Mouse (Mus musculus) heart, embryonic 11.5 days (tissue): ENCODE results near the gene Aspg. TPM values are rescaled to one million over a fixed set of nuclear protein-coding genes. Genes with fewer than 3 reads are reported as not detected.
A peak's percentile ranks its signal among the peaks of the same experiment; 100 is the strongest.

Source experiments
- ATAC-seq: fragments of 200-750 bp; cut with Nextera tagmentation; replicated peaks from 2 replicates; pipeline ENCODE4 v1.8.0; 2017; ENCODE audit warnings: moderate library complexity; ENCODE audit not compliant: insufficient number of reproducible peaks, low FRiP score, low TSS enrichment
- H3K27ac ChIP-seq: fragments of 300-500 bp; sonication (generic); 2 replicates; pipeline ENCODE4 v1.5.1; 2014; ENCODE audit warnings: mild to moderate bottlenecking, low read depth, low read length
- H3K27me3 ChIP-seq: fragments of 300-500 bp; sonication (generic); 2 replicates; pipeline ENCODE4 v1.6.1; 2014; ENCODE audit warnings: mild to moderate bottlenecking, low read length, mixed read lengths; ENCODE audit not compliant: control insufficient read depth, insufficient read depth
- H3K36me3 ChIP-seq: fragments of 300-500 bp; sonication (generic); 2 replicates; pipeline ENCODE4 v1.6.1; 2014; ENCODE audit warnings: mild to moderate bottlenecking, low read length, moderate library complexity, mixed read lengths; ENCODE audit not compliant: control insufficient read depth, insufficient read depth
- H3K4me1 ChIP-seq: fragments of 300-500 bp; sonication (generic); 2 replicates; pipeline ENCODE4 v1.6.1; 2014; ENCODE audit warnings: low read length; ENCODE audit not compliant: control insufficient read depth, insufficient read depth
- H3K4me2 ChIP-seq: fragments of 300-500 bp; sonication (generic); 2 replicates; pipeline ENCODE4 v1.6.1; 2014; ENCODE audit warnings: mild to moderate bottlenecking, moderate library complexity
- H3K4me3 ChIP-seq: fragments of 300-500 bp; sonication (generic); 2 replicates; pipeline ENCODE4 v1.5.1; 2014; ENCODE audit warnings: low read depth, low read length
- H3K9ac ChIP-seq: fragments of 300-500 bp; sonication (generic); 2 replicates; pipeline ENCODE4 v1.6.1; 2014; ENCODE audit warnings: mild to moderate bottlenecking, low read depth, low read length, moderate library complexity
- H3K9me3 ChIP-seq: fragments of 300-500 bp; sonication (generic); replicated peaks from 2 replicates; pipeline ENCODE4 v1.6.1; 2016; ENCODE audit warnings: low read length; ENCODE audit not compliant: control insufficient read depth
- WGBS: fragments of 180-500 bp; shearing (Covaris S2); extraction: QIAGEN DNeasy Blood & Tissue Kit; methylation state at CpG from one replicate; pipeline ENCODE4 v1.1.7; 2014; ENCODE audit not compliant: insufficient replicate concordance; 5-methylcytosine and 5-hydroxymethylcytosine counted together
- polyA plus RNA-seq: library from polyadenylated mRNA; unstranded; fragments of >200 nt; fragmentation: Nextera tagmentation; extraction: Ambion mirVana; gene quantifications from 2 replicates; pipeline ENCODE4 v1.2.1, GENCODE M21; 2014

Aspg gene
- polyA plus RNA-seq, 1 experiment from 2014 or later = 1.4 TPM

DNA sequence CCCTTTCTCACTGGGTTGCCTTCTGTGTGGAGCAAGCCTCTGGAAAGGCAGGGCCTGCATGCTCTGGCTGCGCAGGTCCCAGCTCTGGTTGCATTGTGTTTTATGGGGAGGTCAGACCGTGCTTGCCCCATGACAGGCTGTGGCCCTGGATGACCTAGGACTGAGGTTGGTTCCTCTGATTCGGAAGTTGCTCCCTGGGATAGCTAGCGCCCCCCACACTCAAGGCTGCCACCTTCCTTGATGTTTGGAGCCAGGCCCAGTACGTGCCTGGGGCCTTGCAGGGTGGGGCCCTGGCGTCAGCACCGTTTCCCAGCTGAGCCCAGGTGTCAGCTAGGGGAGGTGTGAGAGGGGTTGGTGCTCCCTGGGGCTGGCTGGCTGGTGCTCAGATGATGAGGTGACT is 43.5 kb downstream of the Aspg start:
- Histone ChIP-seq H3K27me3 (peaks cover 14% of the 10 kb centered on the region), H3K27ac (no peak overlapping the region), H3K4me3 (no peak overlapping the region), H3K4me1 (peaks cover 37% of the 10 kb centered on the region), H3K9me3 (no peaks in the 10 kb centered on the region), H3K9ac (no peak overlapping the region), H3K36me3 (no peaks in the 10 kb centered on the region), H3K4me2 (no peak overlapping the region)
- ATAC-seq = no peak
- 51% methylated on average over 7 of the region's 7 CpGs for WGBS

DNA sequence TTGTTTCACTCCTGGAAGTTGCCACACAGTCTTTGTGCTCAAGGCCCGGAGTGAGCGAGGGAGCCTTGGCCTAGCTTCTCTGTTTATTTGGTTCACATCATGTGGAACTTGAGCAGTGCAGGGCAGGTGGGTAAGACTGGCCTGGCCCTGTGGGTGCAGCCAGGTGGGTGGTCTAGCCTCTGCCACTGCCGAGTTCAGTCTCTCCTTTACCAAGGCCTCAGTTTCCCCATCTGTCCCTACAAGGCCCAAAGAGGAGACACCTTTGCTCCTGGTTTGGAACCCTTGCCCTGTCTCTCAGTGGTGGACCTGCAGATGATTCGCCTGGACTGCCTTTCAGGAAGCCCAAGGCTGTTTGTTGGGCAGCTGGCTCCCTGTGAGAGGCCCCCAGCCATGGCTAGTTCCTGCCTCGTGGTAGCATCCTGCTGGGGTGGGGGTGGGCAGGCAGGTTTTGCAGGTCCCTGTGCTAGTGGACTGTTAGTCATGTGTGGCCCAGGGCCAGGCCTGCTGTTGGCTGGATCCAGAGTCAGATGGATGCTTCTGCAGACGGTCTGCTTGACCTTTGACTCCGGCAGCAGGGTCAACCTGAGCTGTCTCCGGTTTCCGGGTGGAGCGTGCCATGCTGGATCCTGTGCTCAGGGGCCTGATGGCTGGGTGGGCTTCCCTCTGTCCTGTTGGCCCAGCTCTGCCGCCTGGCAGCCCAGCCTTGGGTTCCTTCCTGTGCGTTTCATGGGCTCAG is 44.9 kb downstream of the Aspg start:
- ATAC-seq = no peak
- Histone ChIP-seq H3K4me2 (no peak overlapping the region), H3K27me3 (peaks cover 12% of the 10 kb centered on the region), H3K27ac (0 out of 2 replicates have a peak overlapping the region, but pooled peaks have one; percentile 15), H3K9ac (no peak overlapping the region), H3K36me3 (no peaks in the 10 kb centered on the region), H3K4me1 (peaks cover 40% of the 10 kb centered on the region), H3K4me3 (no peak overlapping the region), H3K9me3 (no peaks in the 10 kb centered on the region)
- WGBS = 49% methylated on average over 12 of the region's 12 CpGs

DNA sequence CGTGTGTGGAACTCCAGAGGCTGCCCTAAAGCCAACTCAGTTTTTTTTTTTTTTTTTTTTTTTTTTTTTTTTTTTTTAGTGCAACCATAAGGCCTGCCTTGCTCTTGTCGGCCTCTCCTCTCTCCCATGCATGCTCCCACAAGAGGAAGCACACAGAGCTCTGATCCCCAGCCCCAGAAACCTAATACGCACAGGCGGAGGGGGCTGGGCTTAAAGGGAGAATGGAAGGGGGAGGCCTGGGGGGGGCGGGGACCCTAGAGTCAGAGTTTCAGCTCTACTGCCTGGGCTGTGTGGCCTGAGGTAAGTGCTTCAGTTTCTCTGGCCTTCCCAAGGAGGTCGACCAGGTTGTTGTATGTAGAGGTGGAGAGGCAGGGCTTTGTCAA is 45.5 kb downstream of the Aspg start:
- Histone ChIP-seq H3K4me3 (no peak overlapping the region), H3K4me1 (peaks cover 39% of the 10 kb centered on the region), H3K9ac (no peak overlapping the region), H3K9me3 (no peaks in the 10 kb centered on the region), H3K27me3 (peaks cover 11% of the 10 kb centered on the region), H3K36me3 (no peaks in the 10 kb centered on the region), H3K27ac (no peak overlapping the region), H3K4me2 (no peak overlapping the region)
- WGBS = 56% methylated on average over 6 of the region's 6 CpGs
- ATAC-seq = no peak

DNA sequence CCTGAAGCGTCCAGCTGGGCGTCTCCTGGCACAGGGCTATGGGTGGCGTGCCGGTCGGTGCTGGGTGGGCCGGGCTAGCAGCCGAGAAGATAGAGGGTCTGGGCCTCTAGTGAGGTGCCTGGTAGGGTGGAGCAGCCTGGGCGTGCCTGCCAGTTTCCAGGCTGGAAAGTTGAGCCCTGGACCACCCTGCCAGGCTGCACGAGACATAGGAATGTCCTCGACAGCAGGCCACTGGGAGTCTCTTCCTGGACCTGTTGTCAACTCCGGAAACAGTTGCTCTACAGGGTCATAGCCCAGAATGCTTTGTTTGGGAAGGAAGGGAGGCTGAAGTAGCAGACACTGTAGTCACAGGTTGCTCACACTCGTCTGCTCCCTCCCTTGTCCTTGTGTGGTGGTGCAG is 47.1 kb downstream of the Aspg start:
- WGBS = 63% methylated on average over 12 of the region's 12 CpGs
- peak; percentile 16; the same call in 1 of the 2 replicates for ATAC-seq
- Histone ChIP-seq H3K9me3 (no peaks in the 10 kb centered on the region), H3K4me3 (no peak overlapping the region), H3K36me3 (no peaks in the 10 kb centered on the region), H3K4me2 (no peak overlapping the region), H3K4me1 (peaks cover 32% of the 10 kb centered on the region), H3K9ac (no peak overlapping the region), H3K27ac (no peak overlapping the region), H3K27me3 (0 out of 2 replicates have a peak, but pooled peaks cover 1% of the 10 kb centered on the region)

DNA sequence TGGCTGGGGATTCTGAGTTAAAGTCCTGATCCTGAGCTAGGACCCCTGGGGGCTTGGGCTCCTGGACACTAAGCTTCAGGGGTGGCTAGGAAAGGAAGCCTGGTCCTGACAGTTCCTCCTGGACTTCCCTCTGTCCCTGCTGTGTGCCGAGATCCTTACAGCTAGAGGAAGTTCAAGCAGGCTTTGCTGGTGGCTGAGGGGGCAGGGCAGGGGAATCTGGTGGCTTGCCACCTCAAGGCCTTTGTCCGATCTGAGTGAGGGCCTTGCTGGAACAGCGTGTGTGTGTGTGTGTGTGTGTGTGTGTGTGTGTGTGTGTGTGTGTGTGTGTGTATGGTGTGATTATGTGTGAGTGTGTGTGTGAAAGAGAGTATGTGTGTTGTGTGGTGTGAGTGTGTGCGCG is 48.0 kb downstream of the Aspg start:
- Histone ChIP-seq H3K9me3 (no peaks in the 10 kb centered on the region), H3K4me1 (peaks cover 32% of the 10 kb centered on the region), H3K27me3 (no peaks in the 10 kb centered on the region), H3K4me2 (no peak overlapping the region), H3K4me3 (no peak overlapping the region), H3K36me3 (no peaks in the 10 kb centered on the region), H3K27ac (peak overlapping the region; percentile 57; the same call in 1 of the 2 replicates), H3K9ac (peak overlapping the region; percentile 34; the same call in 1 of the 2 replicates)
- WGBS = 51% methylated on average over 5 of the region's 5 CpGs
- ATAC-seq = no peak

DNA sequence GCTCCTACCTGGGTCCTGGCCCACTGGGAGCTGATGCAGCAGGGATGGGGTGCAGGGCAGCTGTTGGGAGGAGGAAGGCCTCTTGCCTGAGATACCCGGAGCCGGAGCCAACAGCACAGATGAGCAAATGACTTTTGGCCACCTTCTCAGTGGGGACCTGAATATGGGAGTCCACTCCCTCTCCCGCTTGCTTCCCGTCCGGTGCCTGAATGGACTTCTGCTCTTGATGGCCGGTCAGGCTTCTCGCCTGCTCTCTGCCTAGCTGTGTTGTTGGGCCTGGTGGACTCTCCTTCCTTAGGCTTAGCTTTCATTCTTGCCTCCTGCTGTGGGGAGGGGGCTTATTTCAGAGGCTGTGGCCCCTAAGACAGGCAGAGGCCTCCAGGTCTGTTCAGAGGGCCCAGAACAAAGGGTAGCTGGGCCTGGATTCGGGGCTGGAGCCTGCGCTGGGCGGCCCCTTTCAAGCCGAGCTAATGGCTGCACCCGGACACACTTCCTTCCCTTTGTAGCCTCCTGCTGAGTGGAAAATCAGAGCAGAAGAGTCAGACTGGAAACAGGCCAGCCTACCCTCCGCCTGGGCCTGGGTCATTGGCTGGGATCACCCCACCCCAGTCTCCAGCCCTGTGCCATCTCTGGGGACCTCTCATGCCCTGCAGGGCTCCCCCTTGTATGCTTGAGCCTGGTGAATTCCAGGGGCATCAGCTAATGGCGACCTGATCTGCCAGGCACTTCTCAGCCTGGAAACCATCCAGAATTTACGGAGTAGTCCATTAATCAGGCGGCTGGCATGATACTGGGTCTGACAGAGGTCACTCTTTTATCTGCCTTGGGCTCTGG is 49.0 kb downstream of the Aspg start:
- no peak overlapping the region for H3K4me2 ChIP-seq
- peaks cover 26% of the 10 kb centered on the region for H3K4me1 ChIP-seq
- H3K9ac ChIP-seq = peak overlapping the region; percentile 49; the same call in 1 of the 2 replicates
- ATAC-seq = peak; percentile 27; the same call in 1 of the 2 replicates
- WGBS = 59% methylated on average over 16 of the region's 16 CpGs
- no peaks in the 10 kb centered on the region for H3K36me3 ChIP-seq
- H3K27me3 ChIP-seq = no peaks in the 10 kb centered on the region
- no peak overlapping the region for H3K4me3 ChIP-seq
- no peaks in the 10 kb centered on the region for H3K9me3 ChIP-seq
- peak overlapping the region; percentile 57 for H3K27ac ChIP-seq

DNA sequence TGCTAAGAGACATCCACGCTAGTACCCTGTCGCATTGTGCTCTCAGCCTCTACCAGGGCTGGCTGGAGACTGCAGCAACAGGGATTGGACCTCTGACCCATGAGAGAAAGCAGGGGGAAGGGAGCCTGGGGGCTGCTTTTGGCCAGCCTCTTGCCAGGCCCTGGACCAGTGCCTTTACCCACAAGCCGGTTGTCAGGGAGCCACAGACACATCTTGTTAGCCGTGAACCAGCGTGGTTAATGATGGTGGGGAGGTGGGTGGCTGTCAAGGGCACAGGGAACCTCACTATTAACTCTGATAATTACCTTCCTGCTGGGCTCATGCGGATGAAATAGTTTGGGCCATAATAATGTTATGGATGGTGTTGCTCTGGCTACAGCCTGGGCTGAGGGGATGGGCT is 50.3 kb downstream of the Aspg start:
- H3K36me3 ChIP-seq = no peaks in the 10 kb centered on the region
- no peaks in the 10 kb centered on the region for H3K9me3 ChIP-seq
- H3K4me2 ChIP-seq = no peak overlapping the region
- WGBS = 84% methylated on average over 6 of the region's 6 CpGs
- no peak overlapping the region for H3K27ac ChIP-seq
- H3K27me3 ChIP-seq = no peaks in the 10 kb centered on the region
- H3K9ac ChIP-seq = no peak overlapping the region
- H3K4me1 ChIP-seq = peaks cover 20% of the 10 kb centered on the region
- H3K4me3 ChIP-seq = no peak overlapping the region
- ATAC-seq = no peak

DNA sequence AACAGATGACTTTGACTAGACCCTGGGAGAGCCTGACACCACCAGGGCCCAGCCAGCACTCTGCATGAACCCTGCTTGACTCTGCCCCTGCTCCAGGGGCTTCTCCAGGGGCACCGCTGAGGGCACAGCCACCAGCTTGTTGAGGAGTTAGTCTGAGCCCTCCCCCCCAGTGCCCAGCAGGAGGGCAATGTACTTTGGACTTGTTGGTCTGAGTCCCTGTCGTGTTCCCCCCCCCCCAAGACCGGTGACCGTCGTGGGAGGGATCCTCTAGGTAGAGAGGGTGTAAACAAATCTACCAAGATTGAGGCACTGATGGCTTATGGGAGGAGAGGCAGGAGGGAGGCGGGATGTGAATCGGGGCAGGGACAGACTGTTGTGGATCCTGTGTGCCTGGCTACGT is 51.8 kb downstream of the Aspg start:
- WGBS = 58% methylated on average over 8 of the region's 8 CpGs

More for the DNA sequence above, 51.8 kb downstream of the Aspg start:
- Histone ChIP-seq H3K36me3 (no peaks in the 10 kb centered on the region), H3K4me3 (no peak overlapping the region), H3K9me3 (no peaks in the 10 kb centered on the region), H3K27ac (no peak overlapping the region), H3K4me1 (peaks cover 18% of the 10 kb centered on the region), H3K9ac (no peak overlapping the region), H3K27me3 (0 out of 2 replicates have a peak, but pooled peaks cover 2% of the 10 kb centered on the region), H3K4me2 (no peak overlapping the region)
- no peak for ATAC-seq
